Mouse (Mus musculus): ENCODE measurements at regions not wholly inside any gene's neighbourhood (a gene's known extent, or its start where the extent isn't known, plus 50 kb on each side); places are given as distances from the start of the nearest gene placed in this dataset.

DNA sequence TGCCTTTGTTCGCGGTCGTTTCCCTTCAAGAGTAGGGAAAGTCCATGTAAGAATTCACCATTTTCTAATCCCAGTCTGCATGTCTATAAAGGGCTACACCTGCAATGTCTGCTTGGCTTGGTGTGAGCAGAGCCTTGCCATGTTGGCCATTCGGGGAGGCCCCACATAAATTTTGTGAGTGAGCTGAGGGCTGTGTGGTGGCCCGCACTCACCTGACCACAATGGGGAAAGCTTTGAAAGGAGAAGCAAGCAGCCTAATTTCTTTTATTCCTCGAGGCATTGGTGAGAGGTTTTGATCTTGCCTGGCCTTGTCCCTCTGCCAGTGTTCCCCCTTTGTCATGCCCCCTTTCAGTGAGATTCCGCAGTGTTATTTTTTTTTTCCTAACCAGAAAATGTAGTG is 70.9 kb upstream of the Tmco5 start:
- no peak for ATAC-seq (replicated peaks; ENCODE audit: poor library complexity)

DNA sequence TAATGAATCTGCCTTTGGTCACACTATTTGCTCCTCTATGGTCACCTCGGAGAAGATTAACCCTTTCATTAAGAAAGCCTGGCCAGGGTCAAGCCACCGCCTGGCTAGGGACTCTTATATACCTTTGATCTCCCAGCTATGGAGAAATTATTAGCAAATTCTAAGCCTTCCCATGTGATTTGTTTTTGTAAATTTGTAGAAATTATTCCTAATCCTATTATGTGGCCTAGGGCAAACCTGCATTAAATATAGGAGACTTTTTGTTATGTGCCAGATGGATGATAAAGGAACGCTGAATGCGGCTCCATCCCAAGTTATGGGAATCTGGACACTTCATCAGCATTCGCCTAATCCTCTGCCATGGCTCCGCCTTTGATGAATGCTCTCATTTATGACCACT is 70.4 kb upstream of the Tmco5 start:
- ATAC-seq (replicated peaks; ENCODE audit: poor library complexity) = no peak

DNA sequence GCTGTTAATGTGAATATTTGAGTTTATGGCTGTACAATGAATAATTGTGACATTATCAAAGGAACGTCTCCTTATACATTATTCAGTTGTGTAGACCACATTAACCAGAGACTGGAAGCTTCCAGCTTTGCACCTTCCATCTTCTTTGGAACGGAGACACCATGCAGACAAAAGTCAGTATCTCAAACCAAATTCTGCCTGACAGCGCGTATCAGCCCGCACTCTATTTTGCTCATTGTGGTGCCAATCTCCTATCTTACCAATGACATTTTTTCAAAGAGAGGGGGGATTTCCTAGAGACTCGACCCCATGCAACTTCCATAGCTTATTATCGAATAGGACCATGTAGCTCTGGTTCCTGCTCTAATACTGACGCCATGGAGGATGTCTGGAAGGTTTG is 69.9 kb upstream of the Tmco5 start:
- ATAC-seq (replicated peaks; ENCODE audit: poor library complexity) = no peak

DNA sequence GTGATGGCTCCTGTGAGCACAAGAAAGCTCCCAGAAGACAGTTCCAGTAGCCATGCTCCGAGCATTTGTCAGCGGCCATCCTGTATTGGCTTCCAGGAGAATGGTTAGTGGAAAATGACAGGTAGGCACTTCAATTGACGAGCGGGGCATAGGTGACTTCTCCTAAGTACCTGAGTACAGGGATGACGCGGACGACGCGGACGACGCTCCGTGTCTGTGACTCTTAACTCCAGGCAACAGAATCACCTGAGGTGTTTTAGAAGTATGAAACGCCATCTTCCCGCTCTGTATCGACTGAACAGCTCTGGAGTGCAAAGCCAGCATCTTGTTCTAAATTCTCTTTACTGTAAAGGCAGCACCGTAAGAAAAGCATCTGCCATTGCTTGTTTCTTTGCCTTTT is 68.4 kb upstream of the Tmco5 start:
- no peak for ATAC-seq (replicated peaks; ENCODE audit: poor library complexity)

DNA sequence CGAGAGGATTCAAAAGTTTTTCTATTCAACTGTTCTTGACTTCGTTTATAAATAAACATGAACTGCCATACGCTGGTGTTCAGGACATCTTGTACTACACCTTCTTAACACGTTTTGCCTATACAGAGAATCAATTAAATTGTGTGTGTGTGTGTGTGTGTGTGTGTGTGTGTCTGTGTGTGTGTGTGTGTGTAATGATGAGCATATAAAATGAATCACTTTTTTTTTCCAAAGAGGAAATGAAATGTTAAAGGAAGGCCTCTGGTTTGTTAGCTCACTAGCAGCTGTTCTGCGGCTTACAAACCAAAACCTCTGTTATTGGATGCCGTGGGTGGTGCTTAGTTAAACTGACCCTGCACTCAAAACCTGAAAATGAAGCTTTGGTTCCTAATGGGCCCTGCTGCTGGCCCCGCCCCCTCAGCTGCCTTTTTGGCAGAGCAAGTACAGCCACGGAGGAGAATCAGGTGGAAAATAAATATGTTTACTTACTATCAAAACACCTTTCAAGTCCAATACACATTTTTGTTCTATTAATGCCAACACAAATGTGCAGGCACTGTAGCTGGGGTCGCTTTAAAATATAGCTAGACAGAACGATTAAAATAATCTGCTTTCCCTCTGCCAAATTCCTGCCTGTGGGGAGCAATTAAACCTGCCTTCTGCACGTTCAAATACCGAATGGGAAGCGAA is 65.5 kb upstream of the Tmco5 start:
- ATAC-seq (replicated peaks; ENCODE audit: poor library complexity) = no peak

DNA sequence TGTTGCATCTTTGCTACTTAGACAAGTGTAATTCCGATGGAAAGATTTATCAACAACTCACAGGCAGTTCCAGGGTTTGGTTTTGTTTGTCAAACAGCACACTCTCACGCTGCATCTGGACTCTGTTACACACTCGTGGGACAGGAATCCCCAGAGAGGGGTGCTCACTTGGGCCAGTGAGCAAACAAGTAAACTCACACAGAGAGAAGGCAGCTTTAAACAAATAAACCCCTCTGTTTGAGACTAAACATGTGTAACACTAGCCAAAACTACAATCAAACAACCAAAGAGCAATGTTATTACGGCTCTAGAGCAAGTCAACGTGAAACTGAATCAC is 65.0 kb upstream of the Tmco5 start:
- ATAC-seq (replicated peaks; ENCODE audit: poor library complexity) = no peak

DNA sequence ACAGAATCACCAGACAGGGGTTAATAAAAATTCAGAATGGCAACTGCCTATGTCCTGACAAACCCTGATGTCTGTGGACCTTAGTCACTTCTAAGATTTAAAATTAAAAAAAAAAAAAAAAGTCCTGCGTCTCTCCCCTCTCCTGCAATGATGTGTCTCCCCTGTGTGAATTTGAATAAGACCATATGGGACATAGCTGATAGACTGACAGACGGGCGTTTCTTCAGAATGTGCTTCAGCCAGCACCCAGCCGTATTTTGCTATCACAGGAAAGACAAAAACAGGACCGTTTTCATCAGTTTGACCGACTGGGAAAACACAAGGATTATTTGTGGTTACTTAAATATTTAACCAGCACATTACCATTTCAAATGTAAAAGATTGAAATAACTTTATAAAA is 61.4 kb upstream of the Tmco5 start:
- no peak for ATAC-seq (replicated peaks; ENCODE audit: poor library complexity)

DNA sequence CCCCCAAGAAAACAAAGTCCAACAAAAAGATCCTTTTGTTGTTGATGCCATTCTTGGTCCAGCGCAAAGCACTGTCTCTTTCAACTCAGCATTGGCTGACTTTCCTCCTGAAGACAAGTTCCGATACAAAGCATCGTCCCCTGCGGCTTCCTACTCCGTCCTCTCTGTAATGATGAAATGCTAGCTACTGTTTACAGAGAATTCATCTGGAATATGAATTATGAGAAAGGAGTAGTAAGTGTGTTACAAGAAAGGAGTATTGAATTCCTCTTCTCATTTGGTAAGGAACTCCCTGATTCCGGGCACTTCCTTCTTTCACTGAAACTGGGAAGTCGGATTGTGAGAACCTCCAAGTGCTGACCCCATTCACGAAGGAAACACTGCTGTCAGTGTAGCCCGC is 60.9 kb upstream of the Tmco5 start:
- ATAC-seq (replicated peaks; ENCODE audit: poor library complexity) = no peak

DNA sequence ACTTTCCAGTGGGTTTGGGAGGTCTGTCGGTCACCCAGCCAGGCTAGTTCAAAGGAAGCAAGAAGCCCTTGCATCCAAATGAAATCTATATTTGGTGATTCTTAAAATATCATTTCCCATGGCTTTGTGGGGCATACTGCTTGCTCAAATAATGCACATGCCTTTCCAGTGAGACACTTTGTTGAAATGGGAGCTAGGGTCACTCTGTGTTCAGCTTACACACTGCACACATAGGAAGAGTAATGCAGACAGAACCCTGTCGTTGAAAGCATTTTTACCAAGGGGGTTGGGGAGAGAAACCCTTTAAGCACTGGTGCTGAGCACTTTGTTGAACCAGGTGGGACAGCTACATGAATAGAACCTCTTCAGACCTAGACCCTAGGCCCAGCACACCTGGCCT is 59.9 kb upstream of the Tmco5 start:
- ATAC-seq (replicated peaks; ENCODE audit: poor library complexity) = no peak

DNA sequence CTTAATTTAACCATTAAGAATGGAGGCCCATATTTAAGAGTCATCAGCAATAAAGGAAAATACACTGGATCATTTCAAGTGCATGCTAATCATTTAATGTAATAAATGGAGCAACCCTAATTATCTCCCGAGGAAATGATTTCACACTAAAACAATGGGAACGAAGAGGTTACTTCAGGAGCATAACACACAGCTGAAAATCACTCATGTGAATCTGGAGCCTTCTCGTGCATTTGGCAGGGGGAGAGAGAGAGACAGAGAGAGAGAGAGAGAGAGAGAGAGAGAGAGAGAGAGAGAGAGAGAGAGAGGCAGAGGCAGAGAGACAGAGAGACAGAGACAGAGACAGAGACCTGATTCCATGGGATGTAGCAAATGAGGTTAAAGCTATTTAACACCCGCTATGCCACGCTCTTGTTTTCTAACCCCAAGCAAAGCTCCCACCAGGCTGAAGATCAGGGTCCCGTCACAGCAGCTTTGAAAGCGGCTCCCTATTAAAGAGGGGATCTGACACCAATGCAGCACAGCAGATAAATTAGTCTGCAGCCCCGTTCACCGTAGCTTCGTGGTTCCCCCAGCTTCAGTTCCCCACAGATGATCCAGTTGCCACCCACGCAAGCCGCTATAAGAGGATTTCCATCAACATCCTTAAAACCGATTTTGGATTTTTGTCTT is 59.3 kb upstream of the Tmco5 start:
- ATAC-seq (replicated peaks; ENCODE audit: poor library complexity) = no peak

DNA sequence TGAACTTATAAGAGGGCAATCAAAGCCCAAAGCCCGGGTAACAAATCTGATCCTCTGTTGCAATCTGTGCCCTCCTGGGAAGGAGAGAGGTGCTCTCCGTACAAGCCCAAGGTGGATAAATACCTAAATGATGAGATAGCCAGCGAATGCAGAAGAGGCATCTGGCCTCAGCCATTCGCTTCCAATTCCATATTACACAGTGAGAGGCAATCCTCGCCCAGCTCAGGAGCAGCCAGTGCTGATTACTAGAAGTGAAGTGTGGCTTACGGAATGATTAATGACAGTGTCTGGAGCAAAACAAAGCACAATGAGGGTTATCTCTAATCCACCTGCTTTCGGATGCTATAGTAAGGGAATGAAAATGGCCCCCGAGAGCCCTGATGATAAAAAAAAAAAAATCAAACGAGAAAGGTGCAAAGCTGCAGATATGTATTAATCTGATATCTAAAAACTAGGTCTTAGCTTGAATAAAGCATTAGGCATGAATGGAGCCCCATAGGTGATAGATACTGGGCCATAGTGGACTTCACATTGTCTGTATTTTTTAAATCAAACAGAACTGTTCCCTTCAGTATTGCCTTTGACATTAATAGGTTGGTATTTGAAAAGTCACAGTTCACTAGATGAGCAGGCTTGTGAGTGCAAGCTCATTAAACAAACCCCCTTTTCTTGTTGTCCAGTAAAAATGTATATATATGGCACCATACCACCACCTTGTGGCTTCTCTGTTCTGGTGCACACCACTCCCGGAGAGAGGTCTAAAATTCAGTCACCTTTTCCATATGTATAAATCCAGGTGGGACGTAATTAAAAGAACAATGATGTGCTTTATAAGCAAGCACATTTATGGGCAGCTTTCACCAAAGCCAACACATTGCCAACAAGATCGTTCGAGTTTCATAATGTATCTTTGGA is 57.4 kb upstream of the Tmco5 start:
- peak; percentile 44; the same call in 1 of the 2 replicates for ATAC-seq (replicated peaks; ENCODE audit: poor library complexity)
